Mouse (Mus musculus) testis, adult 2 months (tissue): ENCODE measurements around the gene Gcnt4.

Experiments
- CTCF ChIP-seq: fragments of 200-500 bp; IDR thresholded peaks from 2 replicates; pipeline ENCODE4 v1.5.1; 2012; ENCODE audit warnings: low read depth, mild to moderate bottlenecking, inconsistent platforms, low read length, moderate library complexity; ENCODE audit not compliant: control insufficient read depth, insufficient read depth, insufficient replicate concordance
- POLR2A ChIP-seq: fragments of 200-500 bp; IDR thresholded peaks from 2 replicates; pipeline ENCODE4 v1.6.1; 2012; ENCODE audit warnings: low read depth, mild to moderate bottlenecking, inconsistent platforms, low read length, moderate library complexity; ENCODE audit not compliant: control insufficient read depth

- TF ChIP-seq CTCF (no peak), POLR2A (no peak)
Observed at GRCm38 (mm10) chr13:96985599-96986275, 61.2 kb downstream of the Gcnt4 start.
